Mouse (Mus musculus): ENCODE results near the gene Grik4.
A peak's percentile ranks its signal among the peaks of the same experiment; 100 is the strongest.
"Not testable (repeated sequence)": the region's sequence is repeated elsewhere in the genome, so short reads cannot be mapped to it uniquely, and the experiment has no call there.

Gene Grik4

GRCm38 (mm10) chr9:42943781-42944535 is at the start of gene Grik4:
TSS of gene Grik4 (minus strand) at chr9:42944493.
- TF ChIP-seq CTCF (conservative IDR thresholded peaks at IDR 0.05; ENCODE audit: low read length) (no peak), POU5F1 (IDR thresholded peaks at IDR 0.05; ENCODE audit: borderline replicate concordance, low read length) (no peak), NANOG (IDR thresholded peaks at IDR 0.05; ENCODE audit: borderline replicate concordance, low read length) (no peak)
- peak within 1 kb of the TSS; percentile 88 for H3K4me3 ChIP-seq (replicated peaks; ENCODE audit: low read length)
- no peaks in the 10 kb centered on the region for H3K36me3 ChIP-seq (ENCODE audit: insufficient read depth, low read length)
- no peaks in the 10 kb centered on the region for H3K9me3 ChIP-seq (ENCODE audit: low read length)
- peaks cover 65% of the 10 kb centered on the region for H3K27me3 ChIP-seq (ENCODE audit: insufficient read depth, low read length)
- H3K4me1 ChIP-seq (replicated peaks; ENCODE audit: low read depth, low read length): peaks cover 37% of the 10 kb centered on the region

DNA sequence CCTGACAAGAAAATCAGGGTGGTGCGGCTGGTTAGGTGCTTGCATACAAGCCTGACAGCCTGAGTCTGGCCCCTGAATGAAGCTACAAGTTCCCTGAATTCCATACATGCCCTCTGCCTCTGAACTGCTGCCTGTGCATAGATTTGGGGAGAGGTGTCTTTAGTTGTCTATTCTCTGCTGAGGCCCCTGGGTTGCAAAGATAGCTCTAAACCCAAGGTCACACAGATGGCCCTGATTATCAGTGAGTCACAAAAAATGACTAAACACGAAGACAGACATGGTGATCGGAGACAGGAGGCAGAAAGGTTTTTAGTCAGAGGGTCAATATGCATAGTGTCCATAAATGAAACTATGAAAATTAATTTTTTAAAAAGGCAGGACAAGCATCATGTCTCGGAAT is 49.4 kb upstream of the Grik4 start:
- H3K9me3 ChIP-seq (ENCODE audit: low read length): no peaks in the 10 kb centered on the region
- no peaks in the 10 kb centered on the region for H3K27me3 ChIP-seq (ENCODE audit: insufficient read depth, low read length)
- TF ChIP-seq NANOG (IDR thresholded peaks at IDR 0.05; ENCODE audit: borderline replicate concordance, low read length) (no peak), CTCF (conservative IDR thresholded peaks at IDR 0.05; ENCODE audit: low read length) (no peak)
- H3K36me3 ChIP-seq (ENCODE audit: insufficient read depth, low read length): peaks cover 80% of the 10 kb centered on the region
- no peak overlapping the region for H3K4me3 ChIP-seq (replicated peaks; ENCODE audit: low read length)
- no peaks in the 10 kb centered on the region for H3K4me1 ChIP-seq (replicated peaks; ENCODE audit: low read depth, low read length)

- no peaks in the 10 kb centered on the region for H3K27me3 ChIP-seq (ENCODE audit: insufficient read depth, low read length)
- no peaks in the 10 kb centered on the region for H3K4me1 ChIP-seq (replicated peaks; ENCODE audit: low read depth, low read length)
- H3K4me3 ChIP-seq (replicated peaks; ENCODE audit: low read length): no peak overlapping the region
- peaks cover 74% of the 10 kb centered on the region for H3K36me3 ChIP-seq (ENCODE audit: insufficient read depth, low read length)
- H3K9me3 ChIP-seq (ENCODE audit: low read length): no peaks in the 10 kb centered on the region
- TF ChIP-seq POU5F1 (IDR thresholded peaks at IDR 0.05; ENCODE audit: borderline replicate concordance, low read length): no peak
- no peak for TF ChIP-seq NANOG (IDR thresholded peaks at IDR 0.05; ENCODE audit: borderline replicate concordance, low read length)
- TF ChIP-seq CTCF (conservative IDR thresholded peaks at IDR 0.05; ENCODE audit: low read length): no peak
Measured at GRCm38 (mm10) chr9:42987988-42988387, 43.7 kb upstream of the Grik4 start.

GRCm38 (mm10) chr9:42968894-42969521 is 24.7 kb upstream of the Grik4 start:
- H3K9me3 ChIP-seq (ENCODE audit: low read length): no peaks in the 10 kb centered on the region
- H3K4me1 ChIP-seq (replicated peaks; ENCODE audit: low read depth, low read length): 0 out of 2 replicates have a peak, but pooled peaks cover 3% of the 10 kb centered on the region
- H3K36me3 ChIP-seq (ENCODE audit: insufficient read depth, low read length): peaks cover 69% of the 10 kb centered on the region
- TF ChIP-seq POU5F1 (IDR thresholded peaks at IDR 0.05; ENCODE audit: borderline replicate concordance, low read length) (no peak), NANOG (IDR thresholded peaks at IDR 0.05; ENCODE audit: borderline replicate concordance, low read length) (no peak), CTCF (conservative IDR thresholded peaks at IDR 0.05; ENCODE audit: low read length) (no peak)
- no peak overlapping the region for H3K4me3 ChIP-seq (replicated peaks; ENCODE audit: low read length)
- H3K27me3 ChIP-seq (ENCODE audit: insufficient read depth, low read length): no peaks in the 10 kb centered on the region

DNA sequence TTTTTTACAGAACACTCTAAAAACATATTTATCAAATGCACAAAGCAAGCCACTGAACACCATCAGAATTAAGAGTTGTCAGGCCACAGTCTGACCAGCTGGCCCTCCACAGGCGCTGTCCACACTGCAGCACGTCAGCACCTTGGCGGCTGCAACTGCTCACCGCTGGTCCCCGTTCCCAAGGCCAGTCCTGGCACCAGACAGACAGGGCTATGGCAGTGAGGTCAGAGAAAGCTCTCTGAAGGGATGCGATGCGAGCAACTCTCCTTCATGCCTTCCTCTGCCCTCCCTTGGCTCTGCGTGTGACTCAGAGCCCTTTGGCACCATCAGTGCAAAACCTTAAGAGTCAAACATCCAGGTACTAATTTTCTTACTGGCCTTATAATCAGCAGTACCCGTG is 23.4 kb upstream of the Grik4 start:
- TF ChIP-seq NANOG (IDR thresholded peaks at IDR 0.05; ENCODE audit: borderline replicate concordance, low read length): no peak
- TF ChIP-seq POU5F1 (IDR thresholded peaks at IDR 0.05; ENCODE audit: borderline replicate concordance, low read length): no peak
- no peak for TF ChIP-seq CTCF (conservative IDR thresholded peaks at IDR 0.05; ENCODE audit: low read length)
- Histone ChIP-seq H3K36me3 (ENCODE audit: insufficient read depth, low read length) (peaks cover 61% of the 10 kb centered on the region), H3K9me3 (ENCODE audit: low read length) (no peaks in the 10 kb centered on the region), H3K27me3 (ENCODE audit: insufficient read depth, low read length) (no peaks in the 10 kb centered on the region), H3K4me3 (replicated peaks; ENCODE audit: low read length) (no peak overlapping the region), H3K4me1 (replicated peaks; ENCODE audit: low read depth, low read length) (0 out of 2 replicates have a peak, but pooled peaks cover 4% of the 10 kb centered on the region)

DNA sequence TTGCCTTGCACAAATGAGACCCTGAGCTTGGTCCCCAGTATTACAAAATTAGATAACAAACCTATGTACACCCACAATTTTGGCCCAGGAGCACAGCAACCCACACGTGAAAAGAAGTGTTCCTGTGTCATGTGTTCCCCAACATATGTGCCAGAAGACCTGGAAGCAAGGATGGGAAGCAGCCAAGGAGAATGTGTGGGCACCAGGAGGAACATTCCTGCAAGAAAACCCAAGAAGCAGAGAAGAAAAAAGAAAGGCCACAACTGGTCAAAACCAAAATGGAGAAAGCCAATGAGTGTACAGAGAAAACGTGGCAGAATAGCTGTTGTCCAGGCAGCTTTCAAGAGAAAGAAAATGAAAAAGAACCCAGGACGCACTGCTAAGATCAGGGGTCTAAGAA is 20.5 kb upstream of the Grik4 start:
- H3K9me3 ChIP-seq (ENCODE audit: low read length); H3K4me3 ChIP-seq (replicated peaks; ENCODE audit: low read length); H3K27me3 ChIP-seq (ENCODE audit: insufficient read depth, low read length); H3K4me1 ChIP-seq (replicated peaks; ENCODE audit: low read depth, low read length): not testable (repeated sequence)
- H3K36me3 ChIP-seq (ENCODE audit: insufficient read depth, low read length): peaks cover 32% of the 10 kb centered on the region

- Histone ChIP-seq H3K4me1 (replicated peaks; ENCODE audit: low read depth, low read length) (0 out of 2 replicates have a peak, but pooled peaks cover 7% of the 10 kb centered on the region), H3K27me3 (ENCODE audit: insufficient read depth, low read length) (no peaks in the 10 kb centered on the region), H3K4me3 (replicated peaks; ENCODE audit: low read length) (no peak overlapping the region), H3K36me3 (ENCODE audit: insufficient read depth, low read length) (peaks cover 28% of the 10 kb centered on the region), H3K9me3 (ENCODE audit: low read length) (no peaks in the 10 kb centered on the region)
- no peak for TF ChIP-seq CTCF (conservative IDR thresholded peaks at IDR 0.05; ENCODE audit: low read length)
- no peak for TF ChIP-seq POU5F1 (IDR thresholded peaks at IDR 0.05; ENCODE audit: borderline replicate concordance, low read length)
- no peak for TF ChIP-seq NANOG (IDR thresholded peaks at IDR 0.05; ENCODE audit: borderline replicate concordance, low read length)
Measured at GRCm38 (mm10) chr9:42964366-42964765, 20.1 kb upstream of the Grik4 start.

- Histone ChIP-seq H3K9me3 (ENCODE audit: low read length) (no peaks in the 10 kb centered on the region), H3K4me1 (replicated peaks; ENCODE audit: low read depth, low read length) (0 out of 2 replicates have a peak, but pooled peaks cover 5% of the 10 kb centered on the region), H3K36me3 (ENCODE audit: insufficient read depth, low read length) (peaks cover 12% of the 10 kb centered on the region), H3K27me3 (ENCODE audit: insufficient read depth, low read length) (no peaks in the 10 kb centered on the region), H3K4me3 (replicated peaks; ENCODE audit: low read length) (no peak overlapping the region)
- TF ChIP-seq CTCF (conservative IDR thresholded peaks at IDR 0.05; ENCODE audit: low read length) (no peak), POU5F1 (IDR thresholded peaks at IDR 0.05; ENCODE audit: borderline replicate concordance, low read length) (no peak), NANOG (IDR thresholded peaks at IDR 0.05; ENCODE audit: borderline replicate concordance, low read length) (no peak)
Measured at GRCm38 (mm10) chr9:42962506-42962905, 18.2 kb upstream of the Grik4 start.

All from E14TG2a.4 (cell line).